Mouse (Mus musculus): ENCODE measurements around the gene Maml3.

GRCm38 (mm10) chr3:51686791-51687190, 418.1 kb downstream of the Maml3 start:
- TF ChIP-seq POLR2A (IDR thresholded peaks at IDR 0.05; ENCODE audit: low read depth, low read length) (no peak), ELF1 (IDR thresholded peaks at IDR 0.05; ENCODE audit: low read depth, low read length) (no peak), ZNF384 (IDR thresholded peaks at IDR 0.05; ENCODE audit: low read depth, low read length) (no peak)

Measured in CH12.LX (cell line).